ENCODE assay signal across 9 mouse cellular contexts in the genomic region with DNA sequence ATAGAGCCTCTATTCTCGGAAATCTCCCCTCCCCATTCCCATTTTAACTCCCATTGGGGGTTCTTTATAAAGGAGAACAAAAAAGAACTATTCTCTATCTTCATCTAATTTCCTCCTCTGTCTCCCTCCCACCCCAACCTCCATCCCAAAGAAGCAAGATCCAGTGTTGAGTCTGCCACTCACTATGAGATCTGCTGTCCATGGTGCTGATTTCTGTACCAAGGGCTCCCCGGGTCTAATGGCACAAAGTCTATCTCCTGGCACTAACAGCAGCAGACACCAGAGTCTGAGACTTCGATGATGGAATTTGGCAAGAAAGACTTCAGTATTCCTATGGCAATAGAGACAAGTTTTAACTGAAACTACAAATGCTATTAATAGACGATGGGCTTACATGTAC.
DNase-seq lines count a peak whose midpoint lies in the region; ATAC-seq and TF ChIP-seq lines count a peak whose summit lies in the region.
"Had no signal": no experiment of that assay in that cellular context is flagged by ENCODE, and none has a peak within 500 bp of the region (broad histone marks: within the 10 kb centered on the region; RNA-seq: fewer than 3 reads in every experiment).

No protein-coding gene starts in this region.

- no peaks in the 10 kb centered on the region for H3K36me3 ChIP-seq in heart, embryonic 10.5 days
- no peaks in the 10 kb centered on the region for H3K36me3 ChIP-seq in heart, adult 2 months (ENCODE audit: control insufficient read depth, insufficient read depth, low read length)
- H3K36me3 ChIP-seq in hindbrain, postnatal 0 days (ENCODE audit: insufficient read depth, low read length) = no peaks in the 10 kb centered on the region
- no peaks in the 10 kb centered on the region for H3K36me3 ChIP-seq in myocyte (ENCODE audit: control insufficient read depth, insufficient read depth)
- H3K36me3 ChIP-seq: hindbrain, embryonic 15.5 days had no signal

- TF ChIP-seq CTCF in heart, adult 2 months (IDR thresholded peaks at IDR 0.05) = no peak
- TF ChIP-seq CTCF in hindbrain, postnatal 0 days (IDR thresholded peaks at IDR 0.05; ENCODE audit: low read depth) = no peak

- H3K79me2 ChIP-seq in heart, adult 2 months (replicated peaks; ENCODE audit: control insufficient read depth, insufficient read depth, low read length) = no peaks in the 10 kb centered on the region
- H3K79me2 ChIP-seq in myocyte (ENCODE audit: control insufficient read depth, insufficient read depth) = no peaks in the 10 kb centered on the region

- H3K4me1 ChIP-seq in heart, embryonic 10.5 days = no peaks in the 10 kb centered on the region
- H3K4me1 ChIP-seq in heart, adult 2 months (ENCODE audit: control insufficient read depth, insufficient read depth, low read length) = no peaks in the 10 kb centered on the region
- no peaks in the 10 kb centered on the region for H3K4me1 ChIP-seq in hindbrain, postnatal 0 days (ENCODE audit: insufficient read depth, low read length)
- H3K4me1 ChIP-seq: hindbrain, embryonic 15.5 days had no signal

- TF ChIP-seq POLR2A in heart, adult 2 months (IDR thresholded peaks at IDR 0.05; ENCODE audit: insufficient read depth, low read depth, low read length) = no peak
- no peak for TF ChIP-seq POLR2A in myocyte (IDR thresholded peaks at IDR 0.05; ENCODE audit: insufficient read length, low read depth)

- no peaks in the 10 kb centered on the region for H3K27me3 ChIP-seq in heart, embryonic 10.5 days (ENCODE audit: insufficient read depth, poor library complexity, severe bottlenecking)
- no peaks in the 10 kb centered on the region; the same call in 1 of the 2 replicates for H3K27me3 ChIP-seq in heart, adult 2 months (ENCODE audit: control insufficient read depth, insufficient read depth, low read length)
- no peaks in the 10 kb centered on the region for H3K27me3 ChIP-seq in hindbrain, postnatal 0 days (ENCODE audit: insufficient read depth, low read length)
- no peaks in the 10 kb centered on the region for H3K27me3 ChIP-seq in myocyte (ENCODE audit: control insufficient read depth, insufficient read depth, insufficient read length)
- H3K27me3 ChIP-seq: hindbrain, embryonic 15.5 days had no signal

- H3K9me3 ChIP-seq in heart, embryonic 10.5 days = no peaks in the 10 kb centered on the region
- no peaks in the 10 kb centered on the region for H3K9me3 ChIP-seq in hindbrain, postnatal 0 days (ENCODE audit: low read length)
- H3K9me3 ChIP-seq: hindbrain, embryonic 15.5 days had no signal

- 57% methylated on average over 4 of the region's 4 CpGs for WGBS in heart, embryonic 10.5 days
- 47% methylated on average over 4 of the region's 4 CpGs for WGBS in heart, adult 2 months
- 56% methylated on average over 4 of the region's 4 CpGs for WGBS in hindbrain, postnatal 0 days

- H3ac ChIP-seq in myocyte (ENCODE audit: control insufficient read depth, insufficient read length) = no peak overlapping the region

- no peak overlapping the region for H3K9ac ChIP-seq in heart, adult 2 months (ENCODE audit: low read depth, low read length)
- H3K9ac ChIP-seq in hindbrain, postnatal 0 days (replicated peaks; ENCODE audit: low read length) = no peak overlapping the region
- H3K9ac ChIP-seq: hindbrain, embryonic 15.5 days had no signal

- ATAC-seq in hindbrain, postnatal 0 days = no peak
- ATAC-seq in monocyte, adult 5-6 weeks (replicated peaks; ENCODE audit: insufficient number of reproducible peaks, low FRiP score, low TSS enrichment, poor library complexity, severe bottlenecking) = no peak

- no peak overlapping the region for H3K27ac ChIP-seq in heart, embryonic 10.5 days
- H3K27ac ChIP-seq in heart, adult 2 months = no peak overlapping the region
- H3K27ac ChIP-seq in hindbrain, postnatal 0 days = no peak overlapping the region
- H3K27ac ChIP-seq: hindbrain, embryonic 15.5 days had no signal

- H3K4me3 ChIP-seq in heart, embryonic 10.5 days = no peak overlapping the region
- H3K4me3 ChIP-seq in heart, adult 2 months = no peak overlapping the region
- no peak overlapping the region for H3K4me3 ChIP-seq in hindbrain, postnatal 0 days (ENCODE audit: low read length)
- H3K4me3 ChIP-seq in myocyte = no peak overlapping the region
- H3K4me3 ChIP-seq: hindbrain, embryonic 15.5 days had no signal

- no peak overlapping the region for H3K4me2 ChIP-seq in hindbrain, postnatal 0 days (ENCODE audit: low read depth, low read length)
- H3K4me2 ChIP-seq in myocyte (ENCODE audit: low read depth) = no peak overlapping the region
- H3K4me2 ChIP-seq: hindbrain, embryonic 15.5 days had no signal

- no peak for TF ChIP-seq EP300 in heart, adult 2 months (IDR thresholded peaks at IDR 0.05; ENCODE audit: insufficient read depth, low read depth, low read length)

- intact Hi-C loops in heart, adult 2 months (cut with DNase I) = no loop called here

- DNase-seq in heart, embryonic 10.5 days (ENCODE audit: low spot score) = peak; percentile 78
- DNase-seq in heart, adult 2 months = no peak
- peak; percentile 6 for DNase-seq in urinary bladder, postnatal 25 days (ENCODE audit: low spot score)
- DNase-seq in urinary bladder, postnatal 4 days (ENCODE audit: low spot score in 2 of 2) = no peak
- DNase-seq in hindbrain, postnatal 0 days (ENCODE audit: low spot score) = peak; percentile 50
- no peak for DNase-seq in spleen, postnatal 14 days (ENCODE audit: low spot score in 2 of 2)

TF ChIP-seq in myocyte, 11 proteins besides CTCF, POLR2A, EP300 and RAD21:
- no peak for TF ChIP-seq CEBPB (IDR thresholded peaks at IDR 0.05; ENCODE audit: insufficient read depth, poor library complexity, severe bottlenecking)
- TF ChIP-seq MYOD1 (IDR thresholded peaks at IDR 0.05; ENCODE audit: control insufficient read depth in 1 of 3, insufficient read length in 2 of 3, low read depth in 2 of 3) = no peak
- TF ChIP-seq REST (IDR thresholded peaks at IDR 0.05; ENCODE audit: insufficient read depth, insufficient read length) = peak; percentile 96
- peak; percentile 85 for TF ChIP-seq MAX (IDR thresholded peaks at IDR 0.05; ENCODE audit: low read depth)

Comparison
In these comparisons a context has a peak if more than half of its experiments do, and no peak if none do; other contexts are left out.
1. DNase-seq: peak in heart, embryonic 10.5 days (single experiment), urinary bladder, postnatal 25 days (single experiment) and hindbrain, postnatal 0 days (single experiment); none in heart, adult 2 months (0 of 2), urinary bladder, postnatal 4 days (0 of 2) and spleen, postnatal 14 days (0 of 2).